Mouse (Mus musculus): ENCODE measurements around the gene Pdcd2l. TPM values are rescaled to one million over a fixed set of nuclear protein-coding genes. Genes with fewer than 3 reads are reported as not detected.

Pdcd2l gene
- total and polyA plus RNA-seq, 3 experiments, result 27.9 to 51.6 (median 39.5) TPM

DNA sequence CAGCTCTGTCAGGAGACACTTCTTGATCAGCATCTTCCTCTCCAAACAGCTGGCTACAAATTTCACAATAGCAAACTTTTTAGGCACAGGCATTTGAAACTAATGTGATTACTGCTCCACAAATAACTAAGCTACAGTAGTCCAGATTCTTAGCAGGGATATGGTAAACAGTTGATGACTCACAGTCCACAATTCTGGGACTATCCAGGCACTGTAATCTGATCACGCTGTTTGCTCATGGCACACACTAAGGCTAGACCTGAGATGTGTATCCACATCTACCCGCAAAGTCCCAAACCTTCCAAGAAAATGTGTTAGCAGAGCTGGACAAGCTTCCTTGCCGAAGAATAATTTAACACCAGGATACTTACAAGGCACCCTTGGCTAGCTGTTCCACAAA lies 38.5 kb downstream of the Pdcd2l start:
- no peak overlapping the region for H3K9ac ChIP-seq (ENCODE audit: insufficient read depth, low read depth)
- TF ChIP-seq ETS1 (conservative IDR thresholded peaks at IDR 0.05; ENCODE audit: low read depth, low read length) (no peak), E2F4 (IDR thresholded peaks at IDR 0.05; ENCODE audit: insufficient replicate concordance, low read depth, low read length) (no peak), JUND (conservative IDR thresholded peaks at IDR 0.05; ENCODE audit: low read depth, low read length) (no peak), KAT2A (IDR thresholded peaks at IDR 0.05; ENCODE audit: insufficient replicate concordance, low read length) (no peak), MAX (IDR thresholded peaks at IDR 0.05; ENCODE audit: low read length) (no peak), MEF2A (IDR thresholded peaks at IDR 0.05; ENCODE audit: borderline replicate concordance, low read depth, low read length) (no peak), SMC3 (IDR thresholded peaks at IDR 0.05; ENCODE audit: low read depth, low read length) (no peak), TCF12 (IDR thresholded peaks at IDR 0.05; ENCODE audit: low read depth, low read length) (no peak), NRF1 (IDR thresholded peaks at IDR 0.05; ENCODE audit: low read depth, low read length) (no peak), ELF1 (IDR thresholded peaks at IDR 0.05; ENCODE audit: low read depth, low read length) (no peak), ZKSCAN1 (IDR thresholded peaks at IDR 0.05; ENCODE audit: borderline replicate concordance, low read depth, low read length) (no peak), RCOR1 (conservative IDR thresholded peaks at IDR 0.05; ENCODE audit: low read depth, low read length) (no peak), IRF4 (IDR thresholded peaks at IDR 0.05; ENCODE audit: low read depth, low read length) (no peak), USF2 (conservative IDR thresholded peaks at IDR 0.05; ENCODE audit: low read depth, low read length) (no peak), CTCF (conservative IDR thresholded peaks at IDR 0.05 in 1 of 2, IDR thresholded peaks at IDR 0.05 in 1 of 2; ENCODE audit: low read depth in 2 of 2, low read length in 2 of 2) (no peak), PAX5 (IDR thresholded peaks at IDR 0.05; ENCODE audit: low read length) (no peak)
- H3K79me2 ChIP-seq (replicated peaks; ENCODE audit: control insufficient read depth, extremely low read depth, insufficient read depth, poor library complexity, severe bottlenecking), result 0 out of 2 replicates have a peak, but pooled peaks cover 5% of the 10 kb centered on the region
- no peaks in the 10 kb centered on the region for H3K9me3 ChIP-seq (replicated peaks; ENCODE audit: low read length)
- no peak overlapping the region for H3K4me3 ChIP-seq (replicated peaks in 1 of 3; ENCODE audit: low read depth in 2 of 3, low read length in 2 of 3, poor library complexity in 1 of 3)
- in situ Hi-C loops (cut with MboI; ENCODE audit: low pct_ligation_motif_present, low pct_unique_long_range_greater_than_20kb, low sequenced_read_pairs), result no loop called here
- H3K4me1 ChIP-seq (ENCODE audit: control insufficient read depth in 1 of 2, insufficient read depth in 2 of 2), result no peaks in the 10 kb centered on the region
- dilution Hi-C loops (cut with MboI; ENCODE audit: extremely low pct_ligation_motif_present, extremely low pct_unique_long_range_greater_than_20kb, low sequenced_read_pairs), result no loop called here
- DNase-seq (ENCODE audit: extremely low read depth), result no peak
- H3K27me3 ChIP-seq (replicated peaks), result no peaks in the 10 kb centered on the region
- no peak overlapping the region for H3K4me2 ChIP-seq (ENCODE audit: insufficient read depth, low read depth, poor library complexity, severe bottlenecking)
- H3K36me3 ChIP-seq (replicated peaks in 1 of 2; ENCODE audit: control insufficient read depth in 1 of 2, insufficient read depth in 1 of 2, low read length in 1 of 2), result peaks cover 74 to 91% of the 10 kb centered on the region in 2 experiments
- no peak overlapping the region for H3K27ac ChIP-seq (ENCODE audit: insufficient read depth, low read depth)

DNA sequence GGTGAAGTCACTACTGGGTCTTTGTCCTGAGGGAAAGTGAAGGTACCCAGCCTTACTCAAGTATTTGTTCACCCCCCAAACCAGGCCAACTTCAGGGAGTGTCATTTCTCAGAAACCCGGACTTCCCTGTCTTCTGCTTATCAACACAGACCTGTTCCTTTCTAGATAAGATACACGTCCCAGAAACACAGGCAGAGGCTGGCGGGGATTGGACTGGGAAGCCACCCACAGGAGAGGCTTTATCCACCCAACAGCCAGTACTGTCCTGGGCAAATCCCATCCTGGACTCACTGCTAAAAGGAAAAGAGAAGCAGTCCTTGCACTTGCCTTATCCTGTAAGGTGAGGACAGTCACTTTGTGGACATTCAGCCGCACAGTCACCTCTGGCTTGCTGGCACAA lies 49.3 kb downstream of the Pdcd2l start:
- TF ChIP-seq CTCF (conservative IDR thresholded peaks at IDR 0.05 in 1 of 2, IDR thresholded peaks at IDR 0.05 in 1 of 2; ENCODE audit: low read depth in 2 of 2, low read length in 2 of 2) (no peak), MAZ (IDR thresholded peaks at IDR 0.05; ENCODE audit: low read depth, low read length) (no peak), PAX5 (IDR thresholded peaks at IDR 0.05; ENCODE audit: low read length) (no peak), MAX (IDR thresholded peaks at IDR 0.05; ENCODE audit: low read length) (no peak), NRF1 (IDR thresholded peaks at IDR 0.05; ENCODE audit: low read depth, low read length) (no peak), JUN (IDR thresholded peaks at IDR 0.05; ENCODE audit: insufficient read depth, low read depth, low read length) (no peak), MEF2A (IDR thresholded peaks at IDR 0.05; ENCODE audit: borderline replicate concordance, low read depth, low read length) (no peak), KAT2A (IDR thresholded peaks at IDR 0.05; ENCODE audit: insufficient replicate concordance, low read length) (no peak), ZMIZ1 (IDR thresholded peaks at IDR 0.05; ENCODE audit: low read depth, low read length) (no peak), RCOR1 (conservative IDR thresholded peaks at IDR 0.05; ENCODE audit: low read depth, low read length) (no peak), IRF4 (IDR thresholded peaks at IDR 0.05; ENCODE audit: low read depth, low read length) (no peak), POLR2A (IDR thresholded peaks at IDR 0.05; ENCODE audit: low read depth, low read length) (no peak)
- no peaks in the 10 kb centered on the region for H3K27me3 ChIP-seq (replicated peaks)
- H3K9ac ChIP-seq (ENCODE audit: insufficient read depth, low read depth), result no peak overlapping the region
- H3K4me2 ChIP-seq (ENCODE audit: insufficient read depth, low read depth, poor library complexity, severe bottlenecking), result no peak overlapping the region
- in situ Hi-C loops (cut with MboI; ENCODE audit: low pct_ligation_motif_present, low pct_unique_long_range_greater_than_20kb, low sequenced_read_pairs) (loop anchor here (25.0 kb wide), 1 partner anchor 260 kb away; no protein-coding TSS in a partner anchor), dilution Hi-C loops (cut with MboI; ENCODE audit: extremely low pct_ligation_motif_present, extremely low pct_unique_long_range_greater_than_20kb, low sequenced_read_pairs) (no loop called here)
- no peaks in the 10 kb centered on the region for H3K4me1 ChIP-seq (ENCODE audit: control insufficient read depth in 1 of 2, insufficient read depth in 2 of 2)
- DNase-seq (ENCODE audit: extremely low read depth), result no peak
- no peak overlapping the region for H3K4me3 ChIP-seq (replicated peaks in 1 of 3; ENCODE audit: low read depth in 2 of 3, low read length in 2 of 3, poor library complexity in 1 of 3)
- H3K27ac ChIP-seq (ENCODE audit: insufficient read depth, low read depth), result no peak overlapping the region
- H3K9me3 ChIP-seq (replicated peaks; ENCODE audit: low read length), result peaks cover 6% of the 10 kb centered on the region
- H3K79me2 ChIP-seq (replicated peaks; ENCODE audit: control insufficient read depth, extremely low read depth, insufficient read depth, poor library complexity, severe bottlenecking), result no peaks in the 10 kb centered on the region; the same call in none of the 2 replicates
- peaks cover 86 to 96% of the 10 kb centered on the region in 2 experiments for H3K36me3 ChIP-seq (replicated peaks in 1 of 2; ENCODE audit: control insufficient read depth in 1 of 2, insufficient read depth in 1 of 2, low read length in 1 of 2)

All from CH12.LX (cell line).